Mouse (Mus musculus) embryonic facial prominence, embryonic 10.5 days (tissue): ENCODE data around the gene Cd101. TPM values are rescaled to one million over a fixed set of nuclear protein-coding genes. Genes with fewer than 3 reads are reported as not detected.

Experiments used
- DNase-seq: peaks from one replicate; pipeline ENCODE4 v3.0.0-alpha.2; 2017; ENCODE audit warnings: low spot score
- H3K27ac ChIP-seq: fragments of 300-500 bp; sonication (generic); replicated peaks from 2 replicates; pipeline ENCODE4 v1.5.1; 2016; ENCODE audit warnings: mild to moderate bottlenecking
- H3K27me3 ChIP-seq: fragments of 300-500 bp; sonication (generic); replicated peaks from 2 replicates; pipeline ENCODE4 v1.6.1; 2016; ENCODE audit warnings: low read depth, mild to moderate bottlenecking; ENCODE audit not compliant: poor library complexity, severe bottlenecking
- H3K36me3 ChIP-seq: fragments of 300-500 bp; sonication (generic); replicated peaks from 2 replicates; pipeline ENCODE4 v1.6.1; 2016; ENCODE audit warnings: mild to moderate bottlenecking, moderate library complexity
- H3K4me1 ChIP-seq: fragments of 300-500 bp; sonication (generic); 2 replicates; pipeline ENCODE4 v1.6.1; 2016
- H3K4me3 ChIP-seq: fragments of 300-500 bp; sonication (generic); 2 replicates; pipeline ENCODE4 v1.5.1; 2016; ENCODE audit warnings: mild to moderate bottlenecking, moderate library complexity
- H3K9me3 ChIP-seq: fragments of 300-500 bp; sonication (generic); 2 replicates; pipeline ENCODE4 v1.6.1; 2016; ENCODE audit warnings: mild to moderate bottlenecking
- WGBS: fragments of 180-500 bp; shearing (Covaris S2); methylation state at CpG from one replicate; pipeline ENCODE4 v1.1.7; 2016; 5-methylcytosine and 5-hydroxymethylcytosine counted together
- polyA plus RNA-seq: library from polyadenylated mRNA; unstranded; fragments of >200 nt; fragmentation: Nextera tagmentation; extraction: Ambion mirVana; gene quantifications from 2 replicates; pipeline ENCODE4 v1.2.1, GENCODE M21; 2016

The Cd101 gene
- polyA plus RNA-seq, 1 experiment from 2014 or later = not detected

GRCm38 (mm10) chr3:101036001-101036400, 6.6 kb upstream of the Cd101 start:
- Histone ChIP-seq H3K4me3 (no peak overlapping the region), H3K27me3 (no peaks in the 10 kb centered on the region), H3K36me3 (peaks cover 28% of the 10 kb centered on the region), H3K27ac (no peak overlapping the region), H3K9me3 (no peaks in the 10 kb centered on the region), H3K4me1 (peaks cover 12% of the 10 kb centered on the region)
- 94% methylated on average over 2 of the region's 2 CpGs for WGBS
- DNase-seq = no peak

DNA sequence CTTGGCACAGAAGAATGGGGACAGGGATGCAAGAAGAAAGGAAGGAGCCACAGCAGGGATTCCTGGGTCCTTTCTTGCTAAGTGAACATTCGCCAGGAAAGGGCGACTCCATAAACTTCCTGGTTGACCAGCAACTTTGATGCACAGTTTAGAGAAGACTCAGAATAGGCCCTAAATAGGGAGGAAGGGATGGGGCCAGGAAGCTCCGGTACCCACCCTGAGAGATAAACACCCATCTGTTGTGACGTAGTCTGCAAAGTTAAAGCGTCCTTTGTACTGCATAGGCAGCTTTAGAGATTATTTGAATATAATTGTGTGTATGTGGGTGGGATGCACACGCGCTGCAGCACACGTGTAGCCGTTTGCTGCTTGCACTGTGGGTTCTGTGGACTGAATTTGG, 5.2 kb upstream of the Cd101 start:
- DNase-seq = no peak
- Histone ChIP-seq H3K4me1 (peaks cover 12% of the 10 kb centered on the region), H3K27ac (no peak overlapping the region), H3K36me3 (peaks cover 16% of the 10 kb centered on the region; the same call in 1 of the 2 replicates), H3K9me3 (no peaks in the 10 kb centered on the region), H3K27me3 (no peaks in the 10 kb centered on the region), H3K4me3 (no peak overlapping the region)
- 89% methylated on average over 9 of the region's 9 CpGs for WGBS

DNA sequence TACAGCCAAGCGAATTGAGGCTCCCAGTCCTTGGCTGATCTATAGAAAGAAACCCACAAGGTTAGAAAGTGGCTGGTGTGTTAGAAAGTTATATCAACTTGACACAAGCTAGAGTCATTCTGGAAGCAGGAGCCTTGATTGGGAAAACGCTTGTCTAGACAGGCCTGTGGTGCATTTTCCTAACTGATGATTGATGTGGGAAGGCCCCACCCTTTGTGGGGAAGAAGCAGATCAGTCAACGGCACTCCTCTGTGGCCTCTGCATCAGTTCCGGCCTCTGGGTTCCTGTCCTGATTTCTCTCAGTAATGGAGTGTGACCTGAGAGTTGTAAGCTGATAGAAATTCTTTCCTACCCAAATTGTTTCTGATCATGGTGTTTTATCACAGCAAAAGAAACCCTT, 4.3 kb upstream of the Cd101 start:
- no peak for DNase-seq
- Histone ChIP-seq H3K27me3 (no peaks in the 10 kb centered on the region), H3K27ac (no peak overlapping the region), H3K4me3 (no peak overlapping the region), H3K36me3 (peaks cover 14% of the 10 kb centered on the region; the same call in 1 of the 2 replicates), H3K9me3 (no peaks in the 10 kb centered on the region), H3K4me1 (peaks cover 12% of the 10 kb centered on the region)
- 68% methylated on average over 4 of the region's 4 CpGs for WGBS

GRCm38 (mm10) chr3:101031456-101032142, 2.2 kb upstream of the Cd101 start:
- 54% methylated on average over 7 of the region's 7 CpGs for WGBS
- H3K9me3 ChIP-seq = no peaks in the 10 kb centered on the region
- H3K27ac ChIP-seq = 0 out of 2 replicates have a peak overlapping the region, but pooled peaks have one; percentile 4
- no peaks in the 10 kb centered on the region for H3K36me3 ChIP-seq
- no peak overlapping the region for H3K4me3 ChIP-seq
- no peaks in the 10 kb centered on the region for H3K27me3 ChIP-seq
- peaks cover 12% of the 10 kb centered on the region for H3K4me1 ChIP-seq
- DNase-seq = no peak

GRCm38 (mm10) chr3:101030630-101031029, 1.3 kb upstream of the Cd101 start:
- Histone ChIP-seq H3K36me3 (no peaks in the 10 kb centered on the region), H3K27me3 (no peaks in the 10 kb centered on the region), H3K4me1 (peaks cover 15% of the 10 kb centered on the region), H3K4me3 (no peak overlapping the region), H3K27ac (no peak overlapping the region), H3K9me3 (no peaks in the 10 kb centered on the region)
- 93% methylated on average over 1 of the region's 1 CpGs for WGBS
- no peak for DNase-seq

GRCm38 (mm10) chr3:101026741-101027140, 2.6 kb downstream of the Cd101 start:
- no peaks in the 10 kb centered on the region for H3K36me3 ChIP-seq
- 83% methylated on average over 1 of the region's 1 CpGs for WGBS
- H3K9me3 ChIP-seq = no peaks in the 10 kb centered on the region
- no peak for DNase-seq
- no peak overlapping the region for H3K27ac ChIP-seq
- no peaks in the 10 kb centered on the region for H3K27me3 ChIP-seq
- peaks cover 15% of the 10 kb centered on the region for H3K4me1 ChIP-seq
- H3K4me3 ChIP-seq = no peak overlapping the region

DNA sequence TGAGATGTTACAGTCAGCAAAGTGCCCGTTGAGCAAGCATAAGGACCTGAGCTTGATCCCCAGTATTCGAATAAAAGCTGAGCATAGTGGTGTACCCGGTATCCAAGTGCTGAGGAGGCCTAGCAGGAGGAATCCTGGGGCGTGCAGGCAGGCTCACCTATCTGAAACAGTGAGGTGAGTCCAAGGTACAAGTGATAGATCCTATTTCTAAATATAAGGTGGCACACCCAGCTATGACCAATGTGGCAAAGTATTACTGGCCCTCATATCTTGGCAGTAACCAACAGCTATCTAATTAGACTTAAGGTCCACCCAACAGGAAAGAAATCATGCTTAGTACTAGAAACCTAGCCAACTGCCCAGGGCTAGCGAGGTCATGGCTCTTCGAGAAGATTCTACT, 6.4 kb downstream of the Cd101 start:
- Histone ChIP-seq H3K4me3 (no peak overlapping the region), H3K4me1 (0 out of 2 replicates have a peak, but pooled peaks cover 3% of the 10 kb centered on the region), H3K9me3 (no peaks in the 10 kb centered on the region), H3K36me3 (no peaks in the 10 kb centered on the region), H3K27ac (no peak overlapping the region), H3K27me3 (no peaks in the 10 kb centered on the region)
- WGBS = 90% methylated on average over 6 of the region's 6 CpGs
- no peak for DNase-seq

GRCm38 (mm10) chr3:101021481-101022051, 7.8 kb downstream of the Cd101 start:
- Histone ChIP-seq H3K9me3 (no peaks in the 10 kb centered on the region), H3K27ac (no peak overlapping the region), H3K27me3 (no peaks in the 10 kb centered on the region), H3K4me1 (0 out of 2 replicates have a peak, but pooled peaks cover 3% of the 10 kb centered on the region), H3K4me3 (no peak overlapping the region), H3K36me3 (no peaks in the 10 kb centered on the region)
- no peak for DNase-seq
- 77% methylated on average over 8 of the region's 8 CpGs for whole genome bisulfite sequencing

GRCm38 (mm10) chr3:101021073-101021472, 8.3 kb downstream of the Cd101 start:
- WGBS = 83% methylated on average over 5 of the region's 5 CpGs
- no peak for DNase-seq
- no peaks in the 10 kb centered on the region for H3K36me3 ChIP-seq
- no peak overlapping the region for H3K4me3 ChIP-seq
- 0 out of 2 replicates have a peak, but pooled peaks cover 3% of the 10 kb centered on the region for H3K4me1 ChIP-seq
- no peaks in the 10 kb centered on the region for H3K27me3 ChIP-seq
- H3K27ac ChIP-seq = no peak overlapping the region
- H3K9me3 ChIP-seq = no peaks in the 10 kb centered on the region

GRCm38 (mm10) chr3:101018494-101018893, 10.9 kb downstream of the Cd101 start:
- WGBS = 81% methylated on average over 6 of the region's 6 CpGs
- Histone ChIP-seq H3K4me3 (no peak overlapping the region), H3K36me3 (no peaks in the 10 kb centered on the region), H3K27me3 (no peaks in the 10 kb centered on the region), H3K9me3 (no peaks in the 10 kb centered on the region), H3K27ac (no peak overlapping the region), H3K4me1 (peaks cover 12% of the 10 kb centered on the region)
- no peak for DNase-seq

DNA sequence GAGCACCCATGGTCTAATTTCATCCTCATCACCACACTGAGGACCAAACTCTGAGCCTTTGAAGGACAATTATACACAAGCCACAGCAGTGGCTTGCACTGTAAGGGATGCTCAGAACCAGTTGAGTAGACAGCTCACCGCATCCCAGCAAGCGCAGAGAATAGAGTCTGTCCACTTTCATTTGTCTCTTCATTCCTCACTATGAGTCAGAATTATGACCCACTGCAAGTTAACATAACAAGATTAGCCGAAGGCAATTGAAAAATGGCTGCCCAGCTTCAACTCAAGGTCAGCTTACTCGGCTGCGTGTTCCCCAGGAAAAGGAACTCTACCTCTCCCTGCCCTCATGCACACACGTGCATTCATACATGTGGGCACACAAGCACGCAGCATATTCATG, 13.3 kb downstream of the Cd101 start:
- Histone ChIP-seq H3K4me3 (no peak overlapping the region), H3K4me1 (peaks cover 17% of the 10 kb centered on the region), H3K27ac (no peak overlapping the region), H3K36me3 (no peaks in the 10 kb centered on the region), H3K27me3 (no peaks in the 10 kb centered on the region), H3K9me3 (no peaks in the 10 kb centered on the region)
- WGBS = 91% methylated on average over 7 of the region's 7 CpGs
- DNase-seq = no peak

DNA sequence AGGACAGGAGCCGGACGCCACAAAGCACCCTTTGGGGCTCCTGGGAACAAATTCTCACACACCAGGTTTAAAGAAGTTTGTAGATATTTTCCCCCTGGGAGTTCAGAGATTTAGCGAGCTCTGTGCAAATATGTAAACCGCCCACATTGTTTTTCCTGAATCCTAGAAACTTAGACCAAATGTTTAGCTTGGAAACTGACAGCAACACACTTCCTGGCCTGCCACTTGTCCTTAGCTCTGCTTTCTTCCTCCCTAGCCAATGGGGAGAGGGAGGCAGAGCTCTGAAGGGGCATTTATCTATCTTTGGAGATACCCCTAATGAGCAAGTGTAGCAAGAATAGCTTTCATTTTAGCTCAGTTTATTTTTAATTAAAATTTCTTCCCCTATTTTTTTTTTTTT, 14.1 kb downstream of the Cd101 start:
- no peak for DNase-seq
- Histone ChIP-seq H3K9me3 (no peaks in the 10 kb centered on the region), H3K27ac (no peak overlapping the region), H3K4me1 (peaks cover 17% of the 10 kb centered on the region), H3K36me3 (no peaks in the 10 kb centered on the region), H3K27me3 (no peaks in the 10 kb centered on the region), H3K4me3 (no peak overlapping the region)
- 60% methylated on average over 4 of the region's 4 CpGs for WGBS

- no peak overlapping the region for H3K27ac ChIP-seq
- 93% methylated on average over 3 of the region's 3 CpGs for WGBS
- H3K36me3 ChIP-seq = no peaks in the 10 kb centered on the region
- no peaks in the 10 kb centered on the region for H3K9me3 ChIP-seq
- H3K4me3 ChIP-seq = no peak overlapping the region
- no peaks in the 10 kb centered on the region for H3K27me3 ChIP-seq
- peaks cover 17% of the 10 kb centered on the region for H3K4me1 ChIP-seq
- DNase-seq = no peak
Observed at GRCm38 (mm10) chr3:101013536-101013935, 15.8 kb downstream of the Cd101 start.
